Mouse (Mus musculus): Measurements from ENCODE around the gene Slc40a1. TPM values are rescaled to one million over a fixed set of nuclear protein-coding genes. Genes with fewer than 3 reads are reported as not detected.

The Slc40a1 gene
- polyA plus RNA-seq (2015; fragmentation: Nextera tagmentation; extraction: Ambion mirVana) = 26.5 and 34.6 TPM in 2 replicates

DNA sequence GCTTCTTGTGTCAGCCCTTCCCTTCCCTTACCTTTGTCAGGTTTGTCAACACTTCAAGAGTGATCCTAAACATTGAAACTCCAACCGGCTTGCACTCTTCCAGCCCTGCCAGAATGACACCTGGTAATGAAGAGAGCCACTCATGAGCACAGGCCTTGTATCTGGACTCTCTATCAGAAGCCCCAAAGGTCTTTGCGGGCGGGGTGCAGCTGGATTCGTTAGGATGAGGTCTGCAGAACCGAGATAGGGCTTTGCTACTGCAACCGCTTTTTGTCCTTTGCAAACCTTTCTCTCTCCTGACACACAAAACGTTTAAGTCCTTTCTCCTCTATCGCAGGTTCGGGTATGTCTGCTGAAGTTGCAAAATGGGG lies at the start of gene Slc40a1:
Gene Slc40a1 (minus strand): TSS at position 131 of the 371 bp plus-strand sequence.
- Histone ChIP-seq H3K27me3 (replicated peaks; ENCODE audit: control insufficient read depth, insufficient read depth, low read length) (peaks cover 12% of the 10 kb centered on the region; the same call in 1 of the 2 replicates), H3K9me3 (ENCODE audit: control insufficient read depth, low read length) (no peaks in the 10 kb centered on the region), H3K27ac (ENCODE audit: low read length) (no peak within 1 kb of the TSS), H3K4me3 (replicated peaks; ENCODE audit: low read length) (peak within 1 kb of the TSS; percentile 71), H3K4me2 (ENCODE audit: low read length) (peak within 1 kb of the TSS; percentile 85), H3K36me3 (ENCODE audit: control insufficient read depth, insufficient read depth) (no peaks in the 10 kb centered on the region), H3K9ac (replicated peaks; ENCODE audit: low read depth, low read length) (peak within 1 kb of the TSS; percentile 59), H3K4me1 (replicated peaks; ENCODE audit: control insufficient read depth, insufficient read depth, low read length) (peaks cover 6% of the 10 kb centered on the region; the same call in 1 of the 2 replicates)
- no peak for ATAC-seq
- WGBS = 16% methylated on average over 9 of the region's 9 CpGs

DNA sequence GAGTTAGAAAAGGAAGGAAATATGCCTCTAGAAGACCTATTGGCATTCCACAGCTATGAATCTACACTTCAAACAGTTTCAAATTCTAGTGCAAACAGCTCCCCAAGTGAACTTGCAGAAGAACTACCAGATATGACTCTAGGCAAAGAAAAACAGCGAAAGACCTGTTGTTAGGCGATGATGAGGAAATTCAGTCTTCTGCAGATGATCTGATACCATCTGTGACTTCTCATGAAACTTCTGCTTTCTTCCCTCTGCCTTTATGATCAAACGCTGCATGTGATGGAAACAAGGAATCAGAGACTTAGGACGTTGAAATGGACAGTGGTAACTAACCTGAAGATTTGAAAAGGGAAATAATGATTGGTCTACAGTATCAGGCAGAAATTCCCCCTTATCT lies 45.0 kb upstream of the Slc40a1 start:
- 90% methylated on average over 4 of the region's 4 CpGs for WGBS
- no peaks in the 10 kb centered on the region for H3K9me3 ChIP-seq (ENCODE audit: control insufficient read depth, low read length)
- no peak for ATAC-seq

DNA sequence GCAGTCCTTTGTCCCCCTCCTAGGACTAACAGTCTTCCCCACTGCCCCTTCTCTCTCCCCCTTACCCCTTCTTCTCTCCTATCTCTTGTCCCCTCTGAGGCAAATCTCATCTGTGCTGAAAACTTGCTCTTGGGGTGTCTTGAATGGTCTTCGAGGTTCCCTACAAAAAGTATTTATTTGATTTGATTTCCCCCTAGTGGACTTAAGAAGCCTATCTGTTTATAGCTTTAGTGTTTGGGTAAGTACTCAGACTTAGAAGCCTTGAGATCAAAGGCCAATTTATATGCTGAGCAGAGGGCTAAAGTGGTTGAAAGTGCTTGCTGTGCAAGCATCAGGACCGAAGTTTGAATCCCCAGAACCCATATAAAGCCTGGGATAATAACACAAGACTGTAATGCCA lies 22.7 kb upstream of the Slc40a1 start:
- 71% methylated on average over 2 of the region's 2 CpGs for WGBS
- no peak overlapping the region for H3K27ac ChIP-seq (ENCODE audit: low read length)
- no peak overlapping the region for H3K4me2 ChIP-seq (ENCODE audit: low read length)
- H3K9me3 ChIP-seq (ENCODE audit: control insufficient read depth, low read length) = no peaks in the 10 kb centered on the region
- no peak overlapping the region for H3K9ac ChIP-seq (replicated peaks; ENCODE audit: low read depth, low read length)
- no peaks in the 10 kb centered on the region for H3K27me3 ChIP-seq (replicated peaks; ENCODE audit: control insufficient read depth, insufficient read depth, low read length)
- no peaks in the 10 kb centered on the region for H3K4me1 ChIP-seq (replicated peaks; ENCODE audit: control insufficient read depth, insufficient read depth, low read length)
- H3K4me3 ChIP-seq (replicated peaks; ENCODE audit: low read length) = no peak overlapping the region
- H3K36me3 ChIP-seq (ENCODE audit: control insufficient read depth, insufficient read depth) = no peaks in the 10 kb centered on the region
- no peak for ATAC-seq

More for the DNA sequence above, 45.0 kb upstream of the Slc40a1 start:
- Histone ChIP-seq H3K27me3 (replicated peaks; ENCODE audit: control insufficient read depth, insufficient read depth, low read length) (no peaks in the 10 kb centered on the region), H3K4me3 (replicated peaks; ENCODE audit: low read length) (no peak overlapping the region), H3K4me2 (ENCODE audit: low read length) (no peak overlapping the region), H3K36me3 (ENCODE audit: control insufficient read depth, insufficient read depth) (no peaks in the 10 kb centered on the region), H3K9ac (replicated peaks; ENCODE audit: low read depth, low read length) (no peak overlapping the region), H3K4me1 (replicated peaks; ENCODE audit: control insufficient read depth, insufficient read depth, low read length) (no peaks in the 10 kb centered on the region), H3K27ac (ENCODE audit: low read length) (no peak overlapping the region)

DNA sequence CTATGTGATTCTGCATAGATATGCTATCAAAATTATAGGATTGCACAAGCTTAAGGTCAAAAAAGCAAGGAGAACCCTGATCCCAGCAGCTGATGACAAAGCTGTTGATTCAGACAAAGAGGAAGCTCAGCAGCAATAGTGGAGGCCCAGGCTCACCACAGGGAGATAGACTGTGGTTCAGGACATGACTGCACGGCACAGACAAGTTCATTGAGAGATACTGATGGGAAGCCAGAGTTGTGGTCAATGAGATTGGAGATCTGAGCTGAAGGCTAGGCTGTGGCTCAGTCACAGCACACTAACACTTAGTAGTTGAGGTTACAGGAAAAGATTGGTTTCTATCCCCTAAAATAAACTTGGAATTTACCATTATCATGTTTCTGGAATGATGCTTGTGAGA lies 21.5 kb upstream of the Slc40a1 start:
- 84% methylated on average over 1 of the region's 1 CpGs for WGBS
- Histone ChIP-seq H3K9ac (replicated peaks; ENCODE audit: low read depth, low read length) (no peak overlapping the region), H3K36me3 (ENCODE audit: control insufficient read depth, insufficient read depth) (no peaks in the 10 kb centered on the region), H3K4me1 (replicated peaks; ENCODE audit: control insufficient read depth, insufficient read depth, low read length) (no peaks in the 10 kb centered on the region), H3K9me3 (ENCODE audit: control insufficient read depth, low read length) (no peaks in the 10 kb centered on the region), H3K4me3 (replicated peaks; ENCODE audit: low read length) (no peak overlapping the region), H3K27ac (ENCODE audit: low read length) (no peak overlapping the region), H3K4me2 (ENCODE audit: low read length) (no peak overlapping the region), H3K27me3 (replicated peaks; ENCODE audit: control insufficient read depth, insufficient read depth, low read length) (no peaks in the 10 kb centered on the region)
- no peak for ATAC-seq

DNA sequence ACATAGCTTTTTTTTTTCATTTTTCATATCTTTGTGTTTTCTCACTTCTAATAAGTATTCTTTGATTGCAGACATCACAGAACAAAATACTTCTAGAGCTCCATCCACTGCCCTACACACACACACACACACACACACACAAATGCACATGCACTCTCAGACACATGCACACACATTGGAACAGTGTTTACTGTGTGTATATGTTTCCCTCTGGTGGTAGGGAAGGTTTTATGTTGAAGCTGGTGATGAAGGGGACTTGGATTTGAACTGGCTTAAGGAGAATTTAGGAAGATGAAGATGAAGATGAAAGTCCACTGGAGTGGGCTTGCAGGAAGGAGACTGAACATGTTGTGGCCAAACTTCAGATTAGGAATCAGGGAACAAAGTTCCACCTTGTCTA lies 4.8 kb upstream of the Slc40a1 start:
- Histone ChIP-seq H3K4me3 (replicated peaks; ENCODE audit: low read length) (no peak overlapping the region), H3K27ac (ENCODE audit: low read length) (no peak overlapping the region), H3K27me3 (replicated peaks; ENCODE audit: control insufficient read depth, insufficient read depth, low read length) (peaks cover 8% of the 10 kb centered on the region; the same call in 1 of the 2 replicates), H3K4me1 (replicated peaks; ENCODE audit: control insufficient read depth, insufficient read depth, low read length) (0 out of 2 replicates have a peak, but pooled peaks cover under 1% of the 10 kb centered on the region), H3K9me3 (ENCODE audit: control insufficient read depth, low read length) (no peaks in the 10 kb centered on the region), H3K4me2 (ENCODE audit: low read length) (no peak overlapping the region), H3K9ac (replicated peaks; ENCODE audit: low read depth, low read length) (no peak overlapping the region), H3K36me3 (ENCODE audit: control insufficient read depth, insufficient read depth) (no peaks in the 10 kb centered on the region)
- no peak for ATAC-seq

DNA sequence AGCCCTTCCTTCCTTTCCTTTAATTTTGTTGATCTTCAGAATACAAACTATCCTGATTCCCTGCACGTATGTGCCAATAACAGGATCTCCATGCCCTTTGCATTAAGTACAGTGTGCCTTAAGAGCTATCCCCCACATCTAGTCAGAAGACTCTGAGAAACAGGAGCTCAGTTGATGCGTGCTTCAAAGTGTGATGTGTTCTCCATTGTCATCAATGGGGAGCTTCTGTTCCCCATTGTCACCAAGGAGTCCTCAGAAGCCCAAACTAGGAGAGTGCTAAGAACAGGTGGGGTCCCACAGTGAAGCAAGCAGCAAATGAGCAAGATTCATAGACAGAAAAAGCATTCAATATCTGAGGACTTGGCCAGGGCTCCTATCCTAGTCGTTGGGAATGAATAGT lies 588 bp upstream of the Slc40a1 start:
- H3K27ac ChIP-seq (ENCODE audit: low read length) = no peak overlapping the region
- H3K9ac ChIP-seq (replicated peaks; ENCODE audit: low read depth, low read length) = no peak overlapping the region
- H3K4me2 ChIP-seq (ENCODE audit: low read length) = no peak overlapping the region
- no peak overlapping the region for H3K4me3 ChIP-seq (replicated peaks; ENCODE audit: low read length)
- peaks cover 12% of the 10 kb centered on the region; the same call in 1 of the 2 replicates for H3K27me3 ChIP-seq (replicated peaks; ENCODE audit: control insufficient read depth, insufficient read depth, low read length)
- H3K36me3 ChIP-seq (ENCODE audit: control insufficient read depth, insufficient read depth) = no peaks in the 10 kb centered on the region
- peaks cover 6% of the 10 kb centered on the region; the same call in 1 of the 2 replicates for H3K4me1 ChIP-seq (replicated peaks; ENCODE audit: control insufficient read depth, insufficient read depth, low read length)
- 44% methylated on average over 3 of the region's 3 CpGs for WGBS
- H3K9me3 ChIP-seq (ENCODE audit: control insufficient read depth, low read length) = no peaks in the 10 kb centered on the region
- ATAC-seq = no peak

DNA sequence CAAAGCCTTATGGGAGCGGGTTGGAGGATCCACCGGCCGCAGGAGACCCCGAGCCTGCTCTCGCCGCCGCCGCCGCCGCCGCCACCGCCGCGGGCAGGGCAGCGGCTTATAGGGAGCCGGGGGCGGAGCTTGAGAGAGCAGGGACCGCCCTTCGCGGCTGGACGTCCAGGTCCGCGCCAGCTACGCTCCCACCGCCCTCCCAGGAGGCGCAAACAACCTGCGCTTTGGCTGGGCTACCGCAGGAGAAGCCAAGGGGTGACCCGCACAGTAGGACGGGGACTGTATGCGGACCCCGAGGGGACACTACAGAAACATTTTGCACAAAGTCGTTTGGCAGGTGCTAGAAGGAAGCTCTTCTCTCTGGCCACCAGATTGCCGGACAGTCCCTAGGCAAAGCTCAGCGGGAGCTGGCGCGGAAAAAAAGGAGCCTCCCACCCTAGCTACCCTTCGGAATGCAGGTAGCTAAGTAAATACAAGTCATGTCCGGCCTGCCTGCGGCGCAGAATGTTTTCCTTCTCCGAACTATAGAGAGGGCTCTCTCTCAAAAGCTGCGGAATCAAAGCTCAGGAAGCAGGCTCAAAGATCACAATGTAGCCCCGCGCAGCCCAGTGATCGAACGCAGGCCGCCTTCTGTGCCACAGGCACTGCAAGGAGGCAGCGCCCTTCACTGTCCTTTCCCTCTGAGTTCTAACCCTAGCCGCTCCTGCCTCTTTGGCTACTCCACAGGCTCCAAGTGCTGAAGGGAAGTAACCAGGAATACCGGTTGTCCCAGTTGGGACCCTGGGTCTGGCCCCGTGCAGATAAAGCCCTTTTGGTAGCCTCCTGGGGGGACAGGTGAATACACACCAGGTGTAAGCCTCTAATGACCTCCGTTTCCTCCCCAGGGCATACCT lies 577 bp downstream of the Slc40a1 start:
- Histone ChIP-seq H3K27ac (ENCODE audit: low read length) (no peak overlapping the region), H3K27me3 (replicated peaks; ENCODE audit: control insufficient read depth, insufficient read depth, low read length) (peaks cover 12% of the 10 kb centered on the region; the same call in 1 of the 2 replicates), H3K4me1 (replicated peaks; ENCODE audit: control insufficient read depth, insufficient read depth, low read length) (peaks cover 6% of the 10 kb centered on the region; the same call in 1 of the 2 replicates), H3K9ac (replicated peaks; ENCODE audit: low read depth, low read length) (peak overlapping the region; percentile 59), H3K4me2 (ENCODE audit: low read length) (peak overlapping the region; percentile 85), H3K9me3 (ENCODE audit: control insufficient read depth, low read length) (no peaks in the 10 kb centered on the region), H3K36me3 (ENCODE audit: control insufficient read depth, insufficient read depth) (no peaks in the 10 kb centered on the region), H3K4me3 (replicated peaks; ENCODE audit: low read length) (peak overlapping the region; percentile 71)
- ATAC-seq = peak; percentile 98
- WGBS = under 1% methylated on average over 52 of the region's 53 CpGs

DNA sequence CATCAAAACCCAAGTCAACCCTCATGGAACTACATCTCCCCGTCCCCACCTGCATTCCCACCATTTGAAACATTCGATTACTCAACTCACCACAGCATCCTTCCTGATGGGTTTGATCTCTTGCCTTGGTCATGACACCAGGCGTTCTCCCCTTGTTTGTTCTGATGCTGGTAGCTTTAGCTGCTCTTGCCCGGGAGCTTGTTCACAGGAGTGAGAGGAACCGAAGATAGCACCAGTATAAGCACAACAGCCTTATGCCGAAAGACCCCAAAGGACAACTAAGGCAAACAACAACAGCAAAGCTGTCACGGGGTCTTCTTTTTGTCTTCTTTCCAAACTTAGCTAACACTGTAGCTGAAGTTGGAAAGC lies 1.2 kb downstream of the Slc40a1 start:
- H3K36me3 ChIP-seq (ENCODE audit: control insufficient read depth, insufficient read depth) = no peaks in the 10 kb centered on the region
- no peak overlapping the region for H3K27ac ChIP-seq (ENCODE audit: low read length)
- H3K4me2 ChIP-seq (ENCODE audit: low read length) = peak overlapping the region; percentile 85
- H3K9me3 ChIP-seq (ENCODE audit: control insufficient read depth, low read length) = no peaks in the 10 kb centered on the region
- H3K4me3 ChIP-seq (replicated peaks; ENCODE audit: low read length) = peak overlapping the region; percentile 71
- peaks cover 12% of the 10 kb centered on the region; the same call in 1 of the 2 replicates for H3K27me3 ChIP-seq (replicated peaks; ENCODE audit: control insufficient read depth, insufficient read depth, low read length)
- WGBS = 16% methylated on average over 7 of the region's 7 CpGs
- peak overlapping the region; percentile 59 for H3K9ac ChIP-seq (replicated peaks; ENCODE audit: low read depth, low read length)
- peak; percentile 63 for ATAC-seq
- peaks cover 6% of the 10 kb centered on the region; the same call in 1 of the 2 replicates for H3K4me1 ChIP-seq (replicated peaks; ENCODE audit: control insufficient read depth, insufficient read depth, low read length)

DNA sequence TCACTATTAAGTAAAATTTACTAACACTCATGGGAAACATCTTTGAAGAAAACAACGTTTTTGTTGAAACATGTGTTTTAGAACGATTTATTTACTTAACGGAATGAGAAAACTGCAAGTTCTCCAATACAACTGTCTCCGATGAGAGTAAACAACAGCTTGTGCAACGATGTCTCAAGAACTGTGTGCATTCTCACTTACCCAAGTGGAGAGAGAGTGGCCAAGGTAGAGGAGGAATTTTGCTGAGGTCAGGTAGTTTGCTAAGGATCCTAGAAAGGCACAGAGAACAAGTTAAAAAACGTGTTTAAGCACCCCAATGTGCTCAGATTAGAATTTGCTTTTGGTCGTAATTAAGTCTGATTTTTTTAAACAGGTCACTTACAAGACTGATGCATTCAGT lies 1.8 kb downstream of the Slc40a1 start:
- Histone ChIP-seq H3K36me3 (ENCODE audit: control insufficient read depth, insufficient read depth) (no peaks in the 10 kb centered on the region), H3K9ac (replicated peaks; ENCODE audit: low read depth, low read length) (no peak overlapping the region), H3K27me3 (replicated peaks; ENCODE audit: control insufficient read depth, insufficient read depth, low read length) (peaks cover 12% of the 10 kb centered on the region; the same call in 1 of the 2 replicates), H3K4me3 (replicated peaks; ENCODE audit: low read length) (no peak overlapping the region), H3K27ac (ENCODE audit: low read length) (no peak overlapping the region), H3K4me1 (replicated peaks; ENCODE audit: control insufficient read depth, insufficient read depth, low read length) (peaks cover 6% of the 10 kb centered on the region; the same call in 1 of the 2 replicates), H3K4me2 (ENCODE audit: low read length) (no peak overlapping the region), H3K9me3 (ENCODE audit: control insufficient read depth, low read length) (no peaks in the 10 kb centered on the region)
- no peak for ATAC-seq
- WGBS = 66% methylated on average over 7 of the region's 7 CpGs

Data from forebrain, embryonic 16.5 days (tissue).